Mouse (Mus musculus): Measurements from ENCODE around the gene Gp1bb. TPM values are rescaled to one million over a fixed set of nuclear protein-coding genes. Genes with fewer than 3 reads are reported as not detected.

The Gp1bb gene
- polyA plus RNA-seq, 1 experiment from 2014 or later: 9.8 TPM

- no peak for ATAC-seq
- no peak overlapping the region for H3K9ac ChIP-seq (ENCODE audit: low read depth, low read length)
- no peak overlapping the region for H3K4me3 ChIP-seq (ENCODE audit: low read depth, low read length)
- peaks cover 51% of the 10 kb centered on the region for H3K27me3 ChIP-seq (ENCODE audit: control insufficient read depth, insufficient read depth, low read depth, low read length)
- peaks cover 14% of the 10 kb centered on the region for H3K4me1 ChIP-seq (ENCODE audit: control insufficient read depth, insufficient read depth, low read length)
- no peaks in the 10 kb centered on the region for H3K9me3 ChIP-seq (replicated peaks; ENCODE audit: control insufficient read depth, low read length, poor library complexity, severe bottlenecking)
- WGBS: 35% methylated on average over 4 of the region's 4 CpGs
- H3K4me2 ChIP-seq (ENCODE audit: low read length): no peak overlapping the region
- H3K36me3 ChIP-seq (ENCODE audit: control insufficient read depth, insufficient read depth, low read length): peaks cover 31% of the 10 kb centered on the region
- no peak overlapping the region for H3K27ac ChIP-seq (ENCODE audit: low read length)
These were observed 3.1 kb downstream of the Gp1bb start for GRCm38 (mm10) chr16:18619110-18619509.

- Histone ChIP-seq H3K4me2 (ENCODE audit: low read length) (no peak overlapping the region), H3K36me3 (ENCODE audit: control insufficient read depth, insufficient read depth, low read length) (peaks cover 23% of the 10 kb centered on the region), H3K9me3 (replicated peaks; ENCODE audit: control insufficient read depth, low read length, poor library complexity, severe bottlenecking) (no peaks in the 10 kb centered on the region), H3K4me1 (ENCODE audit: control insufficient read depth, insufficient read depth, low read length) (peaks cover 14% of the 10 kb centered on the region), H3K27me3 (ENCODE audit: control insufficient read depth, insufficient read depth, low read depth, low read length) (peaks cover 43% of the 10 kb centered on the region), H3K9ac (ENCODE audit: low read depth, low read length) (no peak overlapping the region), H3K27ac (ENCODE audit: low read length) (no peak overlapping the region), H3K4me3 (ENCODE audit: low read depth, low read length) (no peak overlapping the region)
- 50% methylated on average over 2 of the region's 2 CpGs for WGBS
- ATAC-seq: no peak
These were observed 3.9 kb downstream of the Gp1bb start for GRCm38 (mm10) chr16:18618297-18618696.

DNA sequence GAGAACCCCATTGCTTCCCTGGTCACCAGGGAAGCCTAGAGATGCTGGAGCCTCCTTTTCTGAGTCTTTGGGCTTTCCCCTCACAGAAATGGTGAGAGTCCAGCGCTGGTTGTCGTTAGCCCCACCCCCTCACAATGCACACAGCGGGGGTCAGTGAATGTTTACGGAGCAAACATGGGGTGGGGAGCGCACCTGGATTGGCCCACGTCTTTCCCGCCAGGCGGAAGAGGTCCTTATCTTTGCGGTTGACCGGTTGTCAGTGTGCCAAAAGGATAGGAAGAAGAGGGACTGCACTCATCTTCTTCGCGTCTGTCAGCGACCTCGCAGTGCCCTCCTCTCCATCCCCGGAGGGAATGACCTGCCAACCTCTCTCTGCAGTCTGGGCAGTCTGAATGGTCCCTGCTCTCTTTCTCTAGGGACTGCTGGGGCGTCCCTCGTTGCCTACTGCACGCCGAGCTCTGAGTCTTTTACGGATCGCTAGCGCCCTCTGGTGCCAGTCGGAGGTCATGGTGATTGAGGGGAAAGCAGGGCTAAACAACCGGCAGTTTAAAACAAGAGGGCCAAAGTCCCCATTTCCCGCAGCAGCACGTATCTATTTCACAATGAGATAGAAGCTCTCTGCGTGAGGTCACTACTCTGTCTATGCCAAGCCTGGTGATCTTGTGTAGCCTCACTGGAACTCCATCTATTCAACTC lies 4.7 kb downstream of the Gp1bb start:
- peak overlapping the region; percentile 44 for H3K9ac ChIP-seq (ENCODE audit: low read depth, low read length)

DNA sequence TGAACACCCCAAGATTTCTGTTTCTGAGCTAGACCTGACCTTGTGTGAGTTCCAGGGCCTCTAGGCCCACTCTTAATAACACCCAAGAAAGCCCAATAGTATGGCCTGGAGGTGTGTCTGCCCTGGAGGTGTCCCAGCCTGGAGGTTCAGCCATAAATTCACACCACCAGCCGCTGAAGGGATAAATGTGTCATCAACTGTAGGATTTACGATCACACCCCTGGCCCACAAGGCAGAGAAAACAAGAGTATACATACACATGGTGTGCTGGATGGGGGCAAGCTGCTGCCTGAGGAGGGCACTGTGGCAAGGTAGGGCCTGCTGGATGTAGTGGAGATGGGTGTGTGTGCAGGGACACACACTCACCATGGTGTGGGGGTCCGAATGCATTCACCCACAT lies 8.9 kb downstream of the Gp1bb start:
- Histone ChIP-seq H3K27ac (ENCODE audit: low read length) (no peak overlapping the region), H3K36me3 (ENCODE audit: control insufficient read depth, insufficient read depth, low read length) (no peaks in the 10 kb centered on the region), H3K4me2 (ENCODE audit: low read length) (no peak overlapping the region), H3K4me1 (ENCODE audit: control insufficient read depth, insufficient read depth, low read length) (peaks cover 4% of the 10 kb centered on the region; the same call in 1 of the 2 replicates), H3K27me3 (ENCODE audit: control insufficient read depth, insufficient read depth, low read depth, low read length) (peaks cover 4% of the 10 kb centered on the region), H3K9ac (ENCODE audit: low read depth, low read length) (no peak overlapping the region), H3K4me3 (ENCODE audit: low read depth, low read length) (no peak overlapping the region), H3K9me3 (replicated peaks; ENCODE audit: control insufficient read depth, low read length, poor library complexity, severe bottlenecking) (no peaks in the 10 kb centered on the region)
- WGBS: 99% methylated on average over 3 of the region's 3 CpGs
- ATAC-seq: no peak

More for the DNA sequence above, 4.7 kb downstream of the Gp1bb start:
- Histone ChIP-seq H3K4me3 (ENCODE audit: low read depth, low read length) (peak overlapping the region; percentile 29), H3K9me3 (replicated peaks; ENCODE audit: control insufficient read depth, low read length, poor library complexity, severe bottlenecking) (no peaks in the 10 kb centered on the region), H3K27me3 (ENCODE audit: control insufficient read depth, insufficient read depth, low read depth, low read length) (peaks cover 35% of the 10 kb centered on the region), H3K4me2 (ENCODE audit: low read length) (peak overlapping the region; percentile 61), H3K4me1 (ENCODE audit: control insufficient read depth, insufficient read depth, low read length) (peaks cover 14% of the 10 kb centered on the region), H3K27ac (ENCODE audit: low read length) (no peak overlapping the region), H3K36me3 (ENCODE audit: control insufficient read depth, insufficient read depth, low read length) (peaks cover 15% of the 10 kb centered on the region)
- ATAC-seq: peak; percentile 63
- 4% methylated on average over 27 of the region's 27 CpGs for WGBS

DNA sequence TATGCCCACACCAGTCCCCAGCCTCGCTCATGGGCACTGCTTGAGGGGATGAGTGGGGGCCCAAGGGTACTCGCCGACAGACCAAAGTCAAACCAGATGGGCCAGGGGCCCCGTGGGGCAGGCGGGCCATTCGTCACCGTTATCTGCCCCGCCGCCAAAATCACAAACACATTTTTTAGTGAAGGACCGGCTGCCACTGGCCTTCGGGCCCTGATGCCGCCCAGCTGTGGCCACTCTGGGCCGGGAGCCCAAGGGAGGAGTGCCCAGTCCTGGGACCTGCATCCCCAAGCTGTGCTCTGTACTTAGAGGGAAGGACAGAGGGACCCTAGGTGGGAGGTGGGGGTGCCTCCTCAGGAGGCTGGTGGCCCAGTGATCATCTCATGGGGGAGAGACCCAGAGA lies 10.5 kb downstream of the Gp1bb start:
- ATAC-seq: no peak
- 0 out of 2 replicates have a peak, but pooled peaks cover 3% of the 10 kb centered on the region for H3K27me3 ChIP-seq (ENCODE audit: control insufficient read depth, insufficient read depth, low read depth, low read length)
- H3K36me3 ChIP-seq (ENCODE audit: control insufficient read depth, insufficient read depth, low read length): no peaks in the 10 kb centered on the region
- H3K27ac ChIP-seq (ENCODE audit: low read length): no peak overlapping the region
- H3K9ac ChIP-seq (ENCODE audit: low read depth, low read length): no peak overlapping the region
- no peaks in the 10 kb centered on the region for H3K9me3 ChIP-seq (replicated peaks; ENCODE audit: control insufficient read depth, low read length, poor library complexity, severe bottlenecking)
- WGBS: 88% methylated on average over 13 of the region's 13 CpGs
- no peaks in the 10 kb centered on the region for H3K4me1 ChIP-seq (ENCODE audit: control insufficient read depth, insufficient read depth, low read length)
- H3K4me3 ChIP-seq (ENCODE audit: low read depth, low read length): no peak overlapping the region
- no peak overlapping the region for H3K4me2 ChIP-seq (ENCODE audit: low read length)

DNA sequence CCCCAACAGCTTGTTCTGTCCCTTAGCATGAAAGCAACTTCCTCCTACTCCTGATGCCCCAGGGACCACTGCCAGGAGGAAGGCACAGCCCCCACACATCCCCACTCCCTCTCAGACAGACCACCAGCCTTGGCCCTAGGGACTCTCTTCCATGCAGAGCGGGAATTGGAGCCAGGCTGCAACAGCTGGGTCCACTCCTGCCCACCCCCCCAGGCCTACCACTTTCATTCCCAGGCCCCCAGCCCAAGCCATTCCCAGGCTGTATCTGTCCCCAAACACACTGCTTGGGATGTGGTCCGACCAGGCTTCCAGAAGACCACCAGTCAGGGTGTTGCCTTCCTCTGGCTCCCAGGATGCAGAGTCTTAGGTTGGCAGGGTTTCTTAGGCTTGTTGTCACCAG lies 13.1 kb downstream of the Gp1bb start:
- no peak overlapping the region for H3K27ac ChIP-seq (ENCODE audit: low read length)
- no peaks in the 10 kb centered on the region for H3K36me3 ChIP-seq (ENCODE audit: control insufficient read depth, insufficient read depth, low read length)
- H3K4me1 ChIP-seq (ENCODE audit: control insufficient read depth, insufficient read depth, low read length): no peaks in the 10 kb centered on the region
- ATAC-seq: no peak
- no peak overlapping the region for H3K4me3 ChIP-seq (ENCODE audit: low read depth, low read length)
- H3K4me2 ChIP-seq (ENCODE audit: low read length): no peak overlapping the region
- H3K27me3 ChIP-seq (ENCODE audit: control insufficient read depth, insufficient read depth, low read depth, low read length): 0 out of 2 replicates have a peak, but pooled peaks cover 3% of the 10 kb centered on the region
- 85% methylated on average over 2 of the region's 2 CpGs for WGBS
- no peaks in the 10 kb centered on the region for H3K9me3 ChIP-seq (replicated peaks; ENCODE audit: control insufficient read depth, low read length, poor library complexity, severe bottlenecking)
- no peak overlapping the region for H3K9ac ChIP-seq (ENCODE audit: low read depth, low read length)

DNA sequence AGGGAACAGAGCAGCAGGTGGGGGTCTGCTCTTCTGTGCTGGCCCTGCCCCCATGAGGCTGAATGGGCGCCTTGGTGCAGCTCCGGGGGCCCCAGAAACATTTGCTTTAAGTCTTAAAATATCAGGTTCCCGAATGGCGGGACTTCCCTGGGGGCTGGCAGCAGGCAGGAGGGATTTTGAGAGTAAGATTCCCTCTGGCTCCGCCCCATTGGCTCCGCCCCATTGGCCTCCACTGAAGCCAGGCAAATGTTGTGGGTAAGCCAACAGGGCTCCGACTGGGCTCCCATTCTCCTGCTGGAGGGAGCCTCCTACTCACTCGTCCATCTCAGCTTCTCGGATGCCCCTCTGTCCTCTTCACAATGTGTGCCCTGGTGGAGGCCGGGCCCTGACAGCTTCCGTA lies 14.0 kb downstream of the Gp1bb start:
- Histone ChIP-seq H3K36me3 (ENCODE audit: control insufficient read depth, insufficient read depth, low read length) (no peaks in the 10 kb centered on the region), H3K9ac (ENCODE audit: low read depth, low read length) (no peak overlapping the region), H3K27me3 (ENCODE audit: control insufficient read depth, insufficient read depth, low read depth, low read length) (0 out of 2 replicates have a peak, but pooled peaks cover 3% of the 10 kb centered on the region), H3K4me1 (ENCODE audit: control insufficient read depth, insufficient read depth, low read length) (no peaks in the 10 kb centered on the region), H3K4me3 (ENCODE audit: low read depth, low read length) (no peak overlapping the region), H3K9me3 (replicated peaks; ENCODE audit: control insufficient read depth, low read length, poor library complexity, severe bottlenecking) (no peaks in the 10 kb centered on the region), H3K4me2 (ENCODE audit: low read length) (no peak overlapping the region), H3K27ac (ENCODE audit: low read length) (no peak overlapping the region)
- no peak for ATAC-seq
- WGBS: 6% methylated on average over 11 of the region's 11 CpGs

DNA sequence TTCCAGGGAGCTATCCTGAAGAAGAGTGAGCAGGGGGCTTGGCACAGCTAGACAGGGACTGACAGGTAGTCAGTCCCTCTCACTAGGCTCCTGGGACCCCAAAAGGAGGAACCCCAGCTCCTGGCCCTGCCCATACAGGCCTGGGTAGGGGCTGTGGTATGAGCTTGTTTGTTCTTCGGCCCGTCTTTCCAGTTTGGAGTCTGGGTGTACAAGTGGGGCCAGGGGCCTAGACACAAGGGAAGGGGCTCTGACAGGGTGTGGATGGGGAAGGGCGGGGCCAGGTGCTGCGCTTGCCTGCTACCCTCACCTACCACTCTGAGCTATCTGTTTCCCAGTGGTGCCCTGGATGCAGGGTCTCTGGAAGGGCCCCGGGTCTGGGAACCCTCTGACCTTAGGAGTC lies 16.5 kb downstream of the Gp1bb start:
- no peak overlapping the region for H3K4me3 ChIP-seq (ENCODE audit: low read depth, low read length)
- H3K4me2 ChIP-seq (ENCODE audit: low read length): no peak overlapping the region
- H3K9ac ChIP-seq (ENCODE audit: low read depth, low read length): no peak overlapping the region
- H3K36me3 ChIP-seq (ENCODE audit: control insufficient read depth, insufficient read depth, low read length): no peaks in the 10 kb centered on the region
- H3K4me1 ChIP-seq (ENCODE audit: control insufficient read depth, insufficient read depth, low read length): no peaks in the 10 kb centered on the region
- no peak for ATAC-seq
- H3K9me3 ChIP-seq (replicated peaks; ENCODE audit: control insufficient read depth, low read length, poor library complexity, severe bottlenecking): no peaks in the 10 kb centered on the region
- H3K27me3 ChIP-seq (ENCODE audit: control insufficient read depth, insufficient read depth, low read depth, low read length): 0 out of 2 replicates have a peak, but pooled peaks cover 3% of the 10 kb centered on the region
- WGBS: 74% methylated on average over 5 of the region's 5 CpGs
- no peak overlapping the region for H3K27ac ChIP-seq (ENCODE audit: low read length)

- Histone ChIP-seq H3K27me3 (ENCODE audit: control insufficient read depth, insufficient read depth, low read depth, low read length) (no peaks in the 10 kb centered on the region), H3K9ac (ENCODE audit: low read depth, low read length) (no peak overlapping the region), H3K4me1 (ENCODE audit: control insufficient read depth, insufficient read depth, low read length) (no peaks in the 10 kb centered on the region), H3K36me3 (ENCODE audit: control insufficient read depth, insufficient read depth, low read length) (no peaks in the 10 kb centered on the region), H3K27ac (ENCODE audit: low read length) (no peak overlapping the region), H3K4me3 (ENCODE audit: low read depth, low read length) (no peak overlapping the region), H3K4me2 (ENCODE audit: low read length) (no peak overlapping the region), H3K9me3 (replicated peaks; ENCODE audit: control insufficient read depth, low read length, poor library complexity, severe bottlenecking) (no peaks in the 10 kb centered on the region)
- WGBS: 53% methylated on average over 8 of the region's 8 CpGs
- no peak for ATAC-seq
These were observed 17.9 kb downstream of the Gp1bb start for GRCm38 (mm10) chr16:18604267-18604701.

Data from midbrain, embryonic 16.5 days (tissue).